Mouse (Mus musculus) kidney, embryonic 16.5 days (tissue): ENCODE measurements around the gene Olfr1458. TPM values are rescaled to one million over a fixed set of nuclear protein-coding genes. Genes with fewer than 3 reads are reported as not detected.

ENCODE experiments used
- ATAC-seq: fragments of 200-750 bp; cut with Nextera tagmentation; 2 replicates; pipeline ENCODE4 v1.8.0; 2017; ENCODE audit warnings: moderate TSS enrichment; ENCODE audit not compliant: low FRiP score, low TSS enrichment
- H3K27ac ChIP-seq: fragments of 300-500 bp; sonication (generic); 2 replicates; pipeline ENCODE4 v1.5.1; 2014; ENCODE audit warnings: low read length
- H3K27me3 ChIP-seq: fragments of 300-500 bp; sonication (generic); 2 replicates; pipeline ENCODE4 v1.6.1; 2014; ENCODE audit warnings: low read length, control low read depth, mixed read lengths; ENCODE audit not compliant: insufficient read depth
- H3K36me3 ChIP-seq: fragments of 300-500 bp; sonication (generic); 2 replicates; pipeline ENCODE4 v1.6.1; 2014; ENCODE audit warnings: low read length, control low read depth, mixed read lengths; ENCODE audit not compliant: insufficient read depth
- H3K4me1 ChIP-seq: fragments of 300-500 bp; sonication (generic); 2 replicates; pipeline ENCODE4 v1.6.1; 2014; ENCODE audit warnings: low read length, control low read depth, mixed read lengths; ENCODE audit not compliant: insufficient read depth
- H3K4me2 ChIP-seq: fragments of 300-500 bp; sonication (generic); replicated peaks from 2 replicates; pipeline ENCODE4 v1.6.1; 2014; ENCODE audit warnings: low read depth, low read length
- H3K4me3 ChIP-seq: fragments of 300-500 bp; sonication (generic); 2 replicates; pipeline ENCODE4 v1.5.1; 2014; ENCODE audit warnings: mild to moderate bottlenecking, low read length
- H3K9ac ChIP-seq: fragments of 300-500 bp; sonication (generic); replicated peaks from 2 replicates; pipeline ENCODE4 v1.6.1; 2014; ENCODE audit warnings: low read length
- H3K9me3 ChIP-seq: fragments of 300-500 bp; sonication (generic); 2 replicates; pipeline ENCODE4 v1.6.1; 2016; ENCODE audit warnings: low read length, control low read depth
- WGBS: fragments of 180-500 bp; shearing (Covaris S2); extraction: QIAGEN DNeasy Blood & Tissue Kit; methylation state at CpG from one replicate; pipeline ENCODE4 v1.1.7; 2014; 5-methylcytosine and 5-hydroxymethylcytosine counted together
- polyA plus RNA-seq: library from polyadenylated mRNA; unstranded; fragments of >200 nt; fragmentation: Nextera tagmentation; extraction: Ambion mirVana; gene quantifications from 2 replicates; pipeline ENCODE4 v1.2.1, GENCODE M21; 2015

Olfr1458 gene
- polyA plus RNA-seq: not detected in 2 replicates

DNA sequence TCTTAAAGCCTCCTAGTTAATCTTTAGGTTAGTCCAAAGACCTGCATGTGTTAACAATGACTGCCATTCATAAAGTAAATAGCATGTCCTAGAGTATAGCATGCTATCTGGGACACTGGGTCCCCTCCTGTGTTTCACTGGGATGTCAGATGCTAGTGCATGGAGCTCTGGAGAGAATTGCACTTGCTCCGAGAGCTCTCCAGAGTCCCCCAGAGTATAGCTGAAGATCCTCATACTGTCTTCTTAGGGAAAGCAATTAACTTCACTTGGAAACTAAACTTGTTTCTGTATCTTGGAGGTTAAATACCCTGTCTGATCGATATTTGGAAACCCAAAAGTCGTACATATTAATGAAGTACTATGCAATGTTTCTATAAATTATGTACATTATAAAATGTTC is at the start of gene Olfr1458:
Gene Olfr1458 (minus strand): TSS at position 101 of the 400 bp plus-strand sequence.
- WGBS: 85% methylated on average over 3 of the region's 3 CpGs
- ATAC-seq: no peak
- Histone ChIP-seq H3K9ac (no peak within 1 kb of the TSS), H3K9me3 (peaks cover 5% of the 10 kb centered on the region; the same call in 1 of the 2 replicates), H3K4me3 (no peak within 1 kb of the TSS), H3K27ac (no peak within 1 kb of the TSS), H3K4me2 (no peak within 1 kb of the TSS), H3K4me1 (no peaks in the 10 kb centered on the region), H3K36me3 (no peaks in the 10 kb centered on the region), H3K27me3 (no peaks in the 10 kb centered on the region)

GRCm38 (mm10) chr19:13149449-13149848 is 42.9 kb upstream of the Olfr1458 start, which contains the start of gene Olfr1459:
Gene Olfr1459 (minus strand): TSS chr19:13149549.
- no peaks in the 10 kb centered on the region for H3K27me3 ChIP-seq
- no peak within 1 kb of the TSS for H3K4me2 ChIP-seq
- 77% methylated on average over 1 of the region's 1 CpGs for WGBS
- H3K4me1 ChIP-seq: no peaks in the 10 kb centered on the region
- H3K27ac ChIP-seq: no peak within 1 kb of the TSS
- H3K36me3 ChIP-seq: no peaks in the 10 kb centered on the region
- H3K9ac ChIP-seq: no peak within 1 kb of the TSS
- H3K4me3 ChIP-seq: no peak within 1 kb of the TSS
- ATAC-seq: no peak
- no peaks in the 10 kb centered on the region for H3K9me3 ChIP-seq

DNA sequence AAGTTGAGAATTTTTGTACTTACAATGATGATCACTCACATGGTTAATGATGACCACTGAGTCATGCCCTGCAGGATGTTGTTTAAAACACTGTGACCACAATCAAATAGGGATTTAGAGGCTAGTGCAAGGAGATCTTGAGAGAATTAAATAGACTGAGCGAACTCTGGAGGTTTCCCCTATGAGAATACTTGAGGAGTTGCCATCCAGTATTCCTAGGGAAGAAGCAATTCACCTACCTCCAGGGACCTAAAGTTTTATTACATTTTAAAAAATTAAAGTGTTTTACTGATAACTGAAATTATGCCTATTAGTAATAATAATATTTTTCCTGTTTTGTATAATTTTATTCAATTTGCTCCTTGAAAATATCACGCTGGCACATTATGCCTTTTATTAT is 8.8 kb downstream of the Olfr1458 start, which contains the start of gene Olfr1457:
Gene Olfr1457 (minus strand): TSS at position 101 of the 400 bp plus-strand sequence.
- no peak for ATAC-seq
- Histone ChIP-seq H3K9ac (no peak within 1 kb of the TSS), H3K4me3 (no peak within 1 kb of the TSS), H3K27me3 (no peaks in the 10 kb centered on the region), H3K4me1 (no peaks in the 10 kb centered on the region), H3K27ac (no peak within 1 kb of the TSS), H3K36me3 (no peaks in the 10 kb centered on the region), H3K9me3 (0 out of 2 replicates have a peak, but pooled peaks cover 2% of the 10 kb centered on the region), H3K4me2 (no peak within 1 kb of the TSS)
- 71% methylated on average over 2 of the region's 2 CpGs for WGBS

GRCm38 (mm10) chr19:13093908-13094307 is 12.7 kb downstream of the Olfr1458 start:
- Histone ChIP-seq H3K4me1 (no peaks in the 10 kb centered on the region), H3K27me3 (no peaks in the 10 kb centered on the region), H3K4me2 (no peak overlapping the region), H3K9ac (no peak overlapping the region), H3K36me3 (no peaks in the 10 kb centered on the region), H3K9me3 (0 out of 2 replicates have a peak, but pooled peaks cover 3% of the 10 kb centered on the region), H3K27ac (no peak overlapping the region), H3K4me3 (no peak overlapping the region)
- 88% methylated on average over 1 of the region's 1 CpGs for WGBS
- no peak for ATAC-seq

DNA sequence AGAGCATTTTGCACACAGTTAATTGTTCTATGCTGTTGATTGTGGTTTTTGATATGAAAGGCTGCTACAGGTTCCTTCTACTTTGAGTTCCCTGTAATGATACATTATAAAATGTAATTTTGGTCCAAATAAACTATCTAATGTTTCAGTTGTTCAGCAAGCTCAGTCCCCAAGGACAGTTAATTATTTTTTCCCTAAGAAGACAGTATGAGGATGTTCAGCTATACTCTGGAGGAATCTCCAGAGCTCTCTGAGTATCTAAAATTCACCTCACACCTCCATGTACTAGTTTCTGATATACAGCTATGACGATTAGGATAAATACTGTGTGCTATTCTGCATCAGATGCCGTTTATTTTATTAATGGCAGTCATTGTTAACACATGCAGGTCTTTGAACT is 46.3 kb downstream of the Olfr1458 start, which contains the start of gene Olfr1454:
Gene Olfr1454 (plus strand): TSS at position 301 of the 400 bp plus-strand sequence.
- H3K27ac ChIP-seq: no peak within 1 kb of the TSS
- no peak within 1 kb of the TSS for H3K4me2 ChIP-seq
- peaks cover 10% of the 10 kb centered on the region for H3K9me3 ChIP-seq
- H3K4me3 ChIP-seq: no peak within 1 kb of the TSS
- ATAC-seq: no peak
- no peaks in the 10 kb centered on the region for H3K27me3 ChIP-seq
- WGBS: 66% methylated on average over 2 of the region's 2 CpGs
- no peaks in the 10 kb centered on the region for H3K36me3 ChIP-seq
- H3K4me1 ChIP-seq: no peaks in the 10 kb centered on the region
- no peak within 1 kb of the TSS for H3K9ac ChIP-seq

Other genes starting within 250 kb of the Olfr1458 start
- gene Olfr1444, start 249.5 kb downstream of the Olfr1458 start, polyA plus RNA-seq: not detected in 2 replicates
- not detected in 2 replicates for gene Olfr1445, start 222.9 kb downstream of the Olfr1458 start, polyA plus RNA-seq
- gene Olfr1446, start 213.3 kb downstream of the Olfr1458 start, polyA plus RNA-seq: not detected in 2 replicates
- gene Olfr1447, start 203.0 kb downstream of the Olfr1458 start, polyA plus RNA-seq: not detected in 2 replicates
- gene Olfr1448, start 182.4 kb downstream of the Olfr1458 start, polyA plus RNA-seq: not detected in 2 replicates
- gene Olfr1449, start 175.9 kb downstream of the Olfr1458 start, polyA plus RNA-seq: not detected in 2 replicates
- gene Olfr1450, start 156.5 kb downstream of the Olfr1458 start, polyA plus RNA-seq: not detected in 2 replicates
- not detected in 2 replicates for gene Olfr1451, start 111.8 kb downstream of the Olfr1458 start, polyA plus RNA-seq
- not detected in 2 replicates for gene Olfr1453, start 78.4 kb downstream of the Olfr1458 start, polyA plus RNA-seq
- gene Olfr1454, start 46.2 kb downstream of the Olfr1458 start, polyA plus RNA-seq: not detected in 2 replicates
- gene Olfr1457, start 8.9 kb downstream of the Olfr1458 start, polyA plus RNA-seq: not detected in 2 replicates
- gene Olfr1459, start 42.8 kb upstream of the Olfr1458 start, polyA plus RNA-seq: not detected in 2 replicates
- not detected in 2 replicates for gene Olfr1461, start 56.2 kb upstream of the Olfr1458 start, polyA plus RNA-seq
- not detected in 2 replicates for gene Olfr1462, start 79.0 kb upstream of the Olfr1458 start, polyA plus RNA-seq
- gene Olfr1463, start 124.6 kb upstream of the Olfr1458 start, polyA plus RNA-seq: not detected in 2 replicates
- gene Olfr1465, start 208.8 kb upstream of the Olfr1458 start, polyA plus RNA-seq: not detected in 2 replicates
- not detected in 2 replicates for gene Olfr1466, start 232.1 kb upstream of the Olfr1458 start, polyA plus RNA-seq